Mouse (Mus musculus) right cerebral cortex, adult 18-20 months (tissue): ENCODE measurements at regions not wholly inside any gene's neighbourhood (a gene's known extent, or its start where the extent isn't known, plus 50 kb on each side); places are given as distances from the start of the nearest gene placed in this dataset.

ENCODE experiments used
- DNase-seq: peaks from one replicate; pipeline ENCODE4 v3.0.0; 2022; ENCODE audit warnings: mixed read lengths

GRCm38 (mm10) chr3:60928910-60929309 lies 73.7 kb upstream of the P2ry1 start:
- no peak for DNase-seq

GRCm38 (mm10) chr3:60934492-60934891 lies 68.1 kb upstream of the P2ry1 start:
- no peak for DNase-seq

GRCm38 (mm10) chr3:60941451-60941850 lies 61.1 kb upstream of the P2ry1 start:
- DNase-seq: no peak

GRCm38 (mm10) chr3:60948897-60949296 lies 53.7 kb upstream of the P2ry1 start:
- DNase-seq: no peak
